Mouse (Mus musculus) heart, adult 2 months (tissue): Measurements from ENCODE around the gene Pmis2.

ENCODE experiments used
- CTCF ChIP-seq: fragments of 200-600 bp; IDR thresholded peaks from 2 replicates; pipeline ENCODE4 v1.8.1; 2022; ENCODE audit warnings: antibody characterized with exemption, mild to moderate bottlenecking, moderate library complexity
- EP300 ChIP-seq: fragments of 200-500 bp; IDR thresholded peaks from 2 replicates; pipeline ENCODE4 v1.6.1; 2011; ENCODE audit warnings: low read depth, low read length, control low read depth; ENCODE audit not compliant: insufficient read depth
- POLR2A ChIP-seq: fragments of 200-500 bp; IDR thresholded peaks from 2 replicates; pipeline ENCODE4 v1.6.1; 2011; ENCODE audit warnings: mild to moderate bottlenecking, low read depth, low read length, control low read depth; ENCODE audit not compliant: insufficient read depth

- TF ChIP-seq CTCF (no peak), POLR2A (no peak), EP300 (no peak)
These were observed 34.9 kb upstream of the Pmis2 start for GRCm38 (mm10) chr7:30706214-30706882.
